Mouse (Mus musculus) olfactory bulb, adult 2 months (tissue): Measurements from ENCODE around the gene 2410015M20Rik.
"Not testable (repeated sequence)": the region's sequence is repeated elsewhere in the genome, so short reads cannot be mapped to it uniquely, and the experiment has no call there.

Source experiments
- CTCF ChIP-seq: fragments of 200-500 bp; IDR thresholded peaks from 2 replicates; pipeline ENCODE4 v1.5.1; 2012; ENCODE audit warnings: low read depth, mild to moderate bottlenecking, low read length, moderate library complexity; ENCODE audit not compliant: insufficient read depth
- POLR2A ChIP-seq: fragments of 200-500 bp; IDR thresholded peaks from 2 replicates; pipeline ENCODE4 v1.6.1; 2012; ENCODE audit warnings: mild to moderate bottlenecking, low read depth, low read length, moderate library complexity; ENCODE audit not compliant: insufficient read depth

GRCm38 (mm10) chr17:56612565-56612939 lies 3.0 kb upstream of the 2410015M20Rik start:
- not testable (repeated sequence) for TF ChIP-seq CTCF, POLR2A
